Mouse (Mus musculus) lung, embryonic 16.5 days (tissue): ENCODE measurements around the gene Abhd16a. TPM values are rescaled to one million over a fixed set of nuclear protein-coding genes. Genes with fewer than 3 reads are reported as not detected.

Experiments
- ATAC-seq: fragments of 200-750 bp; cut with Nextera tagmentation; 2 replicates; pipeline ENCODE4 v1.8.0; 2017; ENCODE audit warnings: low read depth, mild to moderate bottlenecking, moderate library complexity
- H3K27ac ChIP-seq: fragments of 300-500 bp; sonication (generic); 2 replicates; pipeline ENCODE4 v1.5.1; 2014; ENCODE audit warnings: mild to moderate bottlenecking, control low read depth, low read length
- H3K27me3 ChIP-seq: fragments of 300-500 bp; sonication (generic); 2 replicates; pipeline ENCODE4 v1.6.1; 2014; ENCODE audit warnings: low read depth, low read length, mixed read lengths; ENCODE audit not compliant: control insufficient read depth, insufficient read depth
- H3K36me3 ChIP-seq: fragments of 300-500 bp; sonication (generic); 2 replicates; pipeline ENCODE4 v1.6.1; 2014; ENCODE audit warnings: low read length; ENCODE audit not compliant: control insufficient read depth, insufficient read depth
- H3K4me1 ChIP-seq: fragments of 300-500 bp; sonication (generic); replicated peaks from 2 replicates; pipeline ENCODE4 v1.6.1; 2014; ENCODE audit warnings: low read length, mixed read lengths; ENCODE audit not compliant: control insufficient read depth, insufficient read depth
- H3K4me2 ChIP-seq: fragments of 300-500 bp; sonication (generic); 2 replicates; pipeline ENCODE4 v1.6.1; 2014; ENCODE audit warnings: low read depth, low read length, control low read depth
- H3K4me3 ChIP-seq: fragments of 300-500 bp; sonication (generic); 2 replicates; pipeline ENCODE4 v1.5.1; 2014; ENCODE audit warnings: mild to moderate bottlenecking, low read length, control low read depth
- H3K9ac ChIP-seq: fragments of 300-500 bp; sonication (generic); 2 replicates; pipeline ENCODE4 v1.6.1; 2014; ENCODE audit warnings: low read length, control low read depth
- H3K9me3 ChIP-seq: fragments of 300-500 bp; sonication (generic); 2 replicates; pipeline ENCODE4 v1.6.1; 2016; ENCODE audit warnings: low read length; ENCODE audit not compliant: control insufficient read depth
- WGBS: fragments of 180-500 bp; shearing (Covaris S2); extraction: QIAGEN DNeasy Blood & Tissue Kit; methylation state at CpG from one replicate; pipeline ENCODE4 v1.1.7; 2014; 5-methylcytosine and 5-hydroxymethylcytosine counted together
- polyA plus RNA-seq: library from polyadenylated mRNA; unstranded; fragments of >200 nt; fragmentation: Nextera tagmentation; extraction: Ambion mirVana; gene quantifications from 2 replicates; pipeline ENCODE4 v1.2.1, GENCODE M21; 2015

The Abhd16a gene
- polyA plus RNA-seq, 1 experiment from 2014 or later, result 98.3 TPM

DNA sequence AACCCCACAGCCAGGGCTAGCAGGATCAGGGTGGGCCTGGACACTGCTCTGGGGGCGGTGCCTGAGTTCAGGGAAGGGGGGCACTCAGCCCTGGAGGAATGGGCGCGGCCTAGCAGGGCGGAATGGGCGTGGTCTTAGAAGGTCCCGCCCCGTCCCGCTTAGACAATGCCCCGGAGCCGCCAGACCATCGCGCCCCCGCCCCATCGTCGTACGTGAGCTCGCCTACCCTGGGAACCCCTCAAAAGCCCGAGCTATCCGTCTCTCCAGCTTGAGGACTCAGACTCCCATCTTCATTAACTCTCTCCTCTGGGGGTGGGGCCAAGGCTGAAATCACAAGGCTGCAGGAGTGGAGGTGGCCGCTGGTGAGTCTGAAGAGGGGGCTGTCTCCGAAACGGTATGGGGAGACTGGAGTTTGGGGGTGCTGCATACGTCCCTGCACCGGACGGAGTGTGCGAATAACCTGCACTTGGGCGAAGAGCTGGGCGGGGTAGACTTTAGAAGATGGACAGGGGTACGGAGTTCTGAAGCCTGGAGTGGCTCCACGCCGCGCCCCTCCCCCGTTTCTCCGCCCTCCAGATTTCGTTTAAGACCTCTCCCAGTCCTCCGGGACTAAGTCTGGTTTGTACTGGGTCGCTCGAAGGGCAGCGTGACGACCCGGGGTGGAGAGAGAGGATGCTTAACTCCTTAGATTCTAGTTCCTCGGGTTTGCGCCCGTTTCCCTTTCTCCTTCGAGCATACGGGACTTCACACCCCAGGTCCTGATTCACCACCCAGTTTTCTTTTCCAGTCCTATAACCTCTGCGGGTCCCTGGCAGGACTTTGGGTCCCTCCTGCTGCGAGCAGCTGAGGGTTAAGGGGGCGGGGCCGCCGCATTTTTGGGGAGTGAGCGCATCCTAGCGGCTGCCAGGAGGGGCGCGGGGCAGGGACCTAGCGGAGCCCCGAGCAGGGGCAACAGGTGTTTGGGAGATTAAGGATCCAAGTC is 29.9 kb upstream of the Abhd16a start, which contains the start of gene Ddah2:
Gene Ddah2 (plus strand): TSS at position 125 of the 982 bp plus-strand sequence.
- Histone ChIP-seq H3K4me1 (peaks cover 23% of the 10 kb centered on the region), H3K9ac (peak within 1 kb of the TSS; percentile 82), H3K4me2 (peak within 1 kb of the TSS; percentile 95), H3K36me3 (peaks cover 45% of the 10 kb centered on the region), H3K9me3 (no peaks in the 10 kb centered on the region), H3K27me3 (no peaks in the 10 kb centered on the region), H3K27ac (peak within 1 kb of the TSS; percentile 92), H3K4me3 (peak within 1 kb of the TSS; percentile 67)
- under 1% methylated on average over 57 of the region's 57 CpGs for WGBS
- ATAC-seq, result peak; percentile 96

DNA sequence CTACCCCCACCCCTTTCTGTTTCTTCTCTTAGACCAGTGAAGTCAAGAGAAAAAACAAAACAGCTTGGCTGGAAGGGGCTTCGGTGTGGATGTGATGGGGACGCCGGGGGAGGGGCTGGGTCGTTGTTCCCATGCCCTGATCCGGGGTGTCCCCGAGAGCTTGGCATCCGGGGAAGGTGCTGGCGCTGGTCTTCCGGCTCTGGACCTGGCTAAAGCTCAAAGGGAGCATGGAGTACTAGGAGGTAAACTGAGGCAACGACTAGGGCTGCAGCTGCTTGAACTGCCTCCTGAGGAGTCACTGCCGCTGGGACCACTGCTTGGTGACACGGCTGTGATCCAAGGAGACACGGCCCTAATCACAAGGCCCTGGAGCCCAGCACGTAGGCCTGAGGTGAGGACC is 29.0 kb upstream of the Abhd16a start:
- WGBS, result 13% methylated on average over 14 of the region's 14 CpGs
- Histone ChIP-seq H3K4me1 (peaks cover 29% of the 10 kb centered on the region), H3K4me3 (peak overlapping the region; percentile 67), H3K9ac (peak overlapping the region; percentile 82), H3K27me3 (no peaks in the 10 kb centered on the region), H3K36me3 (peaks cover 39% of the 10 kb centered on the region), H3K27ac (peak overlapping the region; percentile 92; the same call in 1 of the 2 replicates), H3K9me3 (no peaks in the 10 kb centered on the region), H3K4me2 (peak overlapping the region; percentile 95)
- no peak for ATAC-seq

DNA sequence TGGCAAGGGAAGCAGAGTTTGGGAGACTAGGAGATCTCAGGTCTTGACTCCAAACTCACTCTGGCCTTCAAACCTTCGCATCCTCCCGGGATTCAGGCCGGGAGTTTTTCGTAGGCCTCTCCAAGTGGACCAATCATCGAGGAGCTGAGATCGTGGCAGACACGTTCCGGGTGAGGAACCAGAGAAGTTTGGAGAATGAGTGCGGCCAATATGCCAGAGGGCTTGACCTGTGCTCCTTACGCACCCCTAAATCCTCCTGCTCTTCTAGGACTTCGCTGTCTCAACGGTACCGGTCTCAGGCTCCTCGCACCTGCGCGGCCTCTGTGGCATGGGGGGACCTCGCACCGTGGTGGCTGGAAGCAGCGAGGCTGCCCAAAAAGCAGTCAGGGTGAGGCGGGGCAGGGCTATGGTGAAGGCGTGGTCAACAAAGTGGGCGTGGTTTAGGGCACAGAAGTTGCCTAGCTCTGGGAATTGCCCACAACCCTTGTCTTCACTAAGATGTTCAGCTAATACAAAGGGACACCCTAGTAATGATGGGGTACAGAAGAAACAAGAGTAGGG is 28.2 kb upstream of the Abhd16a start:
- peak overlapping the region; percentile 95 for H3K4me2 ChIP-seq
- 55% methylated on average over 22 of the region's 22 CpGs for WGBS
- no peaks in the 10 kb centered on the region for H3K27me3 ChIP-seq
- H3K9me3 ChIP-seq, result no peaks in the 10 kb centered on the region
- ATAC-seq, result no peak
- peaks cover 36% of the 10 kb centered on the region for H3K4me1 ChIP-seq
- H3K9ac ChIP-seq, result peak overlapping the region; percentile 82
- peaks cover 33% of the 10 kb centered on the region for H3K36me3 ChIP-seq
- H3K27ac ChIP-seq, result no peak overlapping the region
- peak overlapping the region; percentile 67 for H3K4me3 ChIP-seq

DNA sequence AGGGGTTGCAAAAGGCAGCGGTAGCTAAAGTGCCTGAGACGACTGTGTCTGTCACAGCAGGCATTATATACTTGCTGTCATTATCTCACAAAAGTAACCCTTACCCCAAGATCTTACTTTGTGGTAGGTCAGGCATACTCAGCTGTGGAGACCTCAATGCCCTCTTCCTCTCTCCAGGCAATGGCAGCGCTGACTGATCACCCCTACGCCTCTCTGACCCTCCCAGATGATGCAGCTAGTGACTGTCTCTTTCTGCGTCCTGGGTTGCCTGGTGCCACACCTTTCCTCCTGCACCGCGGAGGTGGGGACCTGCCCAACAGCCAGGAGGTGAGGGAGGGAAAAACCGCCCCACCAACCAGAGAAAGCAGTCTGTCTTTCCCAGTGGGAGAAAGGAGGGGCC is 27.8 kb upstream of the Abhd16a start:
- Histone ChIP-seq H3K9me3 (no peaks in the 10 kb centered on the region), H3K27ac (no peak overlapping the region), H3K27me3 (no peaks in the 10 kb centered on the region), H3K4me2 (no peak overlapping the region), H3K9ac (no peak overlapping the region), H3K4me1 (peaks cover 41% of the 10 kb centered on the region), H3K36me3 (peaks cover 30% of the 10 kb centered on the region), H3K4me3 (no peak overlapping the region)
- no peak for ATAC-seq
- WGBS, result 83% methylated on average over 7 of the region's 8 CpGs

DNA sequence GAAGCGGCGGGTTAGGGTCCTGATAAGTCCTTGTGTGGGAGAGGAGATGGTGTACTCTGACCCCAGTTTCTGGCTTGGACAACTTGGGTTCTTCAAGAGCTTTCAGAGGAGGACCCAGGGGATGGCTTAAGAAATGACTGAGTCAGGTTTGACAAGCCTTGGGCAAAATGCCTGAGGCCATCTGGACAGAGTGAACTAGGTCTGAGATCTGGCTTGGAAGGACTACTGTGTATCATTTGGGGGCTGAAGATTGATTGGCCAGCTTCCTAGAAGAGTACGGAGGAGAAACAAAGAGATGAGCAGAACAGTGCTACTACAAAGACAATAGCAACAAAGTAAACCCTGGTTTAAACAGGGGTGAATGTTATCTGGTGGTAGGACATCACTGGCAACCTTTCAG is 25.6 kb upstream of the Abhd16a start:
- 0 out of 2 replicates have a peak overlapping the region, but pooled peaks have one; percentile 70 for H3K4me2 ChIP-seq
- 80% methylated on average over 3 of the region's 3 CpGs for WGBS

DNA sequence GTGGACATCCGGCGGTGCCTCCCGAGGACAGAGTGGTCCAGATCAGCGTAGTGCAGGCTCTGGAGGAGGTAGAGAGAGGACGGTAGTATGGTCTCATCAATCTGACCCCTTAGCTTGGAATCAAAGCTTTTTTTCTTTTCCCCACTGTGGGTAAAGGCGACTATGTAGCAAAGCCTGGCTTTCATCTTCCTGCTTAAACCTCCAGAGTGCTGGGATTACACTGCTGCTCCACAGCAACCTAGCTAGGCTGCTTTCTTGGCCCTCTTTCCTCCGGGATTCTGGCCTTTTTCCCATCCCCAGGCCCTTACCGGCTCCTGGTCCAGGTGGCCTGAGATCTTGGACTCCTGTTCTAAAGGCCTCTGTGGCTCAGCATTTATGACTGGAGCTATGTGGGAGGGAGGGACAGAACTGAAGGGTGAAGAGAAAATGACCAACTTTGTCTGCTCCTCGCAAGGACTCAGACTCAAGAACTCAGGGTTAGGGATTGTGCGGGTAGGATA is 24.6 kb upstream of the Abhd16a start:
- Histone ChIP-seq H3K4me3 (peak overlapping the region; percentile 43), H3K9me3 (no peaks in the 10 kb centered on the region), H3K36me3 (peaks cover 22% of the 10 kb centered on the region), H3K27ac (peak overlapping the region; percentile 94), H3K4me1 (peaks cover 35% of the 10 kb centered on the region), H3K4me2 (peak overlapping the region; percentile 70), H3K9ac (peak overlapping the region; percentile 61), H3K27me3 (no peaks in the 10 kb centered on the region)
- no peak for ATAC-seq
- WGBS, result 22% methylated on average over 10 of the region's 10 CpGs

More for the DNA sequence above, 25.6 kb upstream of the Abhd16a start:
- no peaks in the 10 kb centered on the region for H3K27me3 ChIP-seq
- peaks cover 22% of the 10 kb centered on the region for H3K36me3 ChIP-seq
- peaks cover 38% of the 10 kb centered on the region for H3K4me1 ChIP-seq
- H3K4me3 ChIP-seq, result no peak overlapping the region
- no peak overlapping the region for H3K9ac ChIP-seq
- ATAC-seq, result no peak
- H3K27ac ChIP-seq, result no peak overlapping the region; the same call in 1 of the 2 replicates
- no peaks in the 10 kb centered on the region for H3K9me3 ChIP-seq

DNA sequence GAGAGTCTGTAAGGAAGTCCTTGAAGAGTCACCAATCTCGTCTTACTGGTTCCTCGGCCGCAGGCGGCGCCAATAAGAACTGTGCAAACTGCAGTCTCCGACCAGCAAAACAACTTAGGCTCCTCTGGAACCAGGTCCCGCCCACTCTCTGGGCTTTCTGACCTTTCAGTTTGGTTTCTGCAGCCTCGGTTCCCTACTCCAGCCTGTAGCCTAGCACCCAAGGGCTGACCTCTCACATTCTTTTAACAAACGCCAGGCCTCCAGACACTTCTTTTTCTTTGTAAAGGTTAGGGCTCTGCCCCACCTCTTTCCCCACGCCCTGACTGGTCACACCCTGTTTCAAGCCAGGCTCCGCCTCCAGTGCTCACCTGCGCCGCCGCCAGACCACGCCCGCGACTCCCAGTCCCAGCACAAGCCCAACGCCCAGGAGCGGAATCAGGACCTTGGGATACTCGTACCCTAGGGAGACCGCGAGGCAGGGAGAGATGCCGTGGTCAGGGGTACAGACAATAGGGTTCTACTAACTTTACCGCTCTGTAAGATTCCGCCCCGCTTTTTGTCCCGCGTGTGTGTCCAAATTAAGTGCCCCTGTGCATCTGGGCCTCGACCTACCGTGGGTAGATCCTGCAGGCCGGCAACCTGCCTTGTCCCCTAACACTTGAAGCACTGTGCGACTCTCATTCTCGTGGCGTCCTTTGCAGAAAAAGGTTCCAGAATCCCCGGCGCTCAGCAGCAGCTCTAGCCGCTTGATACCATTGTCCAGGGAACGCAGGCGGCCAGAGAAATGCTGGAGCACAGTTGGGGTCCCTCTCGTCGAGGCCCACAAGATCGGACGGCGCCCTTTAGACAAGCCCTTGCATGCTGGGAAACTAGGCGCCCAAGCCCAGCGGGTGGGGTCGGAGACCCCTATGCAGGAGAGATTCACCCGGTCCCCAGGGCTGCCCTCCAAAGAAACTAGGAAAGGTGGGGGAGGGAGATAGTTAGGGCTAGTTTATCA is 23.8 kb upstream of the Abhd16a start, which contains the start of gene Ly6g6c:
Gene Ly6g6c (plus strand): TSS at position 438 of the 997 bp plus-strand sequence.
- peak within 1 kb of the TSS; percentile 43 for H3K4me3 ChIP-seq
- H3K36me3 ChIP-seq, result peaks cover 22% of the 10 kb centered on the region
- peak within 1 kb of the TSS; percentile 70 for H3K4me2 ChIP-seq
- no peaks in the 10 kb centered on the region for H3K9me3 ChIP-seq
- peaks cover 31% of the 10 kb centered on the region for H3K4me1 ChIP-seq
- H3K9ac ChIP-seq, result peak within 1 kb of the TSS; percentile 61
- no peaks in the 10 kb centered on the region for H3K27me3 ChIP-seq
- peak; percentile 88 for ATAC-seq
- H3K27ac ChIP-seq, result peak within 1 kb of the TSS; percentile 94
- 2% methylated on average over 48 of the region's 48 CpGs for WGBS

DNA sequence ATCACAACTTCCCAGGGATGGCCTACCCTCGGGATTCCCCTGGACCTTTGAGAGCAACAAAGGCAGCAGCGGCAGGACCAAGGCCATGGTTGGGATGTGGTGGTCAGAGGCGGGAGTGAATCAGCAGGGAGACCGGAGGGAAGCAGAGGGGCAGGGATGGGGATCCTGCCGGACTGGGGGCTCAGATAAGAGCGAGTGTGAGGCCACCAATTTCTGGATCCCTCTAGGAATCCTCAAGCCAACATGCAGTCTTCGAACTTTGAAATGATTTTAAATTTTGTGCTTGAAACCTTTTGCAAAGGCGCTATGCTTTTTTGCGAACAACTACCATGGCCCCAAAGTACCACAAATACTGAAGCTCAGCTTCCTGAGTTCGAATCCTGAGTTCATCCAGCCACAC is 23.0 kb upstream of the Abhd16a start, which contains the start of gene Mpig6b:
Gene Mpig6b (minus strand): TSS at position 101 of the 400 bp plus-strand sequence.
- Histone ChIP-seq H3K4me2 (peak within 1 kb of the TSS; percentile 70), H3K9me3 (no peaks in the 10 kb centered on the region), H3K4me3 (peak within 1 kb of the TSS; percentile 43), H3K27me3 (no peaks in the 10 kb centered on the region), H3K36me3 (peaks cover 18% of the 10 kb centered on the region), H3K9ac (peak within 1 kb of the TSS; percentile 61), H3K4me1 (peaks cover 24% of the 10 kb centered on the region), H3K27ac (peak within 1 kb of the TSS; percentile 94)
- ATAC-seq, result no peak
- WGBS, result 43% methylated on average over 10 of the region's 10 CpGs
